Mouse (Mus musculus): ENCODE results near the gene Celf2. TPM values are rescaled to one million over a fixed set of nuclear protein-coding genes. Genes with fewer than 3 reads are reported as not detected.

Gene Celf2
- polyA plus RNA-seq, 1 experiment from 2014 or later: 13.9 TPM

GRCm38 (mm10) chr2:7245958-7246774 lies 263.2 kb downstream of the Celf2 start:
- Histone ChIP-seq H3K9me3 (replicated peaks; ENCODE audit: low read length) (no peaks in the 10 kb centered on the region), H3K36me3 (ENCODE audit: insufficient read depth, low read length) (no peaks in the 10 kb centered on the region), H3K4me3 (replicated peaks; ENCODE audit: low read depth, low read length) (no peak overlapping the region), H3K9ac (ENCODE audit: low read depth, low read length) (no peak overlapping the region), H3K27me3 (ENCODE audit: insufficient read depth, low read length) (no peaks in the 10 kb centered on the region), H3K27ac (no peak overlapping the region), H3K4me2 (ENCODE audit: low read length) (no peak overlapping the region), H3K4me1 (replicated peaks; ENCODE audit: insufficient read depth, low read length) (no peaks in the 10 kb centered on the region)
- WGBS: 48% methylated on average over 4 of the region's 4 CpGs
- DNase-seq (ENCODE audit: low spot score): peak; percentile 79
- no peak for TF ChIP-seq CTCF (IDR thresholded peaks at IDR 0.05; ENCODE audit: low read depth)
- ATAC-seq (replicated peaks; ENCODE audit: low FRiP score, low read depth): peak; percentile 76

GRCm38 (mm10) chr2:7242139-7242538 lies 267.2 kb downstream of the Celf2 start:
- Histone ChIP-seq H3K36me3 (ENCODE audit: insufficient read depth, low read length) (no peaks in the 10 kb centered on the region), H3K9ac (ENCODE audit: low read depth, low read length) (no peak overlapping the region), H3K9me3 (replicated peaks; ENCODE audit: low read length) (no peaks in the 10 kb centered on the region), H3K4me3 (replicated peaks; ENCODE audit: low read depth, low read length) (no peak overlapping the region), H3K27ac (no peak overlapping the region), H3K4me1 (replicated peaks; ENCODE audit: insufficient read depth, low read length) (no peaks in the 10 kb centered on the region), H3K4me2 (ENCODE audit: low read length) (no peak overlapping the region), H3K27me3 (ENCODE audit: insufficient read depth, low read length) (no peaks in the 10 kb centered on the region)
- 68% methylated on average over 1 of the region's 1 CpGs for WGBS
- no peak for DNase-seq (ENCODE audit: low spot score)
- no peak for TF ChIP-seq CTCF (IDR thresholded peaks at IDR 0.05; ENCODE audit: low read depth)
- no peak for ATAC-seq (replicated peaks; ENCODE audit: low FRiP score, low read depth)

GRCm38 (mm10) chr2:7241523-7241941 lies 267.8 kb downstream of the Celf2 start:
- no peak for ATAC-seq (replicated peaks; ENCODE audit: low FRiP score, low read depth)
- no peaks in the 10 kb centered on the region for H3K9me3 ChIP-seq (replicated peaks; ENCODE audit: low read length)
- H3K4me1 ChIP-seq (replicated peaks; ENCODE audit: insufficient read depth, low read length): no peaks in the 10 kb centered on the region
- no peak overlapping the region for H3K4me3 ChIP-seq (replicated peaks; ENCODE audit: low read depth, low read length)
- no peak overlapping the region for H3K9ac ChIP-seq (ENCODE audit: low read depth, low read length)
- no peak overlapping the region for H3K4me2 ChIP-seq (ENCODE audit: low read length)
- H3K36me3 ChIP-seq (ENCODE audit: insufficient read depth, low read length): no peaks in the 10 kb centered on the region
- no peaks in the 10 kb centered on the region for H3K27me3 ChIP-seq (ENCODE audit: insufficient read depth, low read length)
- no peak for TF ChIP-seq CTCF (IDR thresholded peaks at IDR 0.05; ENCODE audit: low read depth)
- no peak overlapping the region for H3K27ac ChIP-seq
- DNase-seq (ENCODE audit: low spot score): no peak
- 76% methylated on average over 4 of the region's 4 CpGs for WGBS

GRCm38 (mm10) chr2:7237283-7237682 lies 272.1 kb downstream of the Celf2 start:
- WGBS: 81% methylated on average over 4 of the region's 4 CpGs
- no peaks in the 10 kb centered on the region for H3K36me3 ChIP-seq (ENCODE audit: insufficient read depth, low read length)
- H3K27ac ChIP-seq: no peak overlapping the region
- no peak overlapping the region for H3K9ac ChIP-seq (ENCODE audit: low read depth, low read length)
- no peak for ATAC-seq (replicated peaks; ENCODE audit: low FRiP score, low read depth)
- H3K9me3 ChIP-seq (replicated peaks; ENCODE audit: low read length): no peaks in the 10 kb centered on the region
- H3K4me2 ChIP-seq (ENCODE audit: low read length): no peak overlapping the region
- no peaks in the 10 kb centered on the region for H3K4me1 ChIP-seq (replicated peaks; ENCODE audit: insufficient read depth, low read length)
- no peak overlapping the region for H3K4me3 ChIP-seq (replicated peaks; ENCODE audit: low read depth, low read length)
- DNase-seq (ENCODE audit: low spot score): no peak
- no peak for TF ChIP-seq CTCF (IDR thresholded peaks at IDR 0.05; ENCODE audit: low read depth)
- H3K27me3 ChIP-seq (ENCODE audit: insufficient read depth, low read length): no peaks in the 10 kb centered on the region

- ATAC-seq (replicated peaks; ENCODE audit: low FRiP score, low read depth) (no peak), DNase-seq (ENCODE audit: low spot score) (no peak)
- Histone ChIP-seq H3K4me1 (replicated peaks; ENCODE audit: insufficient read depth, low read length) (no peaks in the 10 kb centered on the region), H3K9ac (ENCODE audit: low read depth, low read length) (no peak overlapping the region), H3K27ac (no peak overlapping the region), H3K9me3 (replicated peaks; ENCODE audit: low read length) (no peaks in the 10 kb centered on the region), H3K36me3 (ENCODE audit: insufficient read depth, low read length) (no peaks in the 10 kb centered on the region), H3K27me3 (ENCODE audit: insufficient read depth, low read length) (no peaks in the 10 kb centered on the region), H3K4me3 (replicated peaks; ENCODE audit: low read depth, low read length) (no peak overlapping the region), H3K4me2 (ENCODE audit: low read length) (no peak overlapping the region)
- TF ChIP-seq CTCF (IDR thresholded peaks at IDR 0.05; ENCODE audit: low read depth): no peak
- WGBS: 88% methylated on average over 3 of the region's 3 CpGs
Measured at GRCm38 (mm10) chr2:7236452-7236851, 272.9 kb downstream of the Celf2 start.

GRCm38 (mm10) chr2:7235059-7235741 lies 274.2 kb downstream of the Celf2 start:
- DNase-seq (ENCODE audit: low spot score): no peak
- H3K9ac ChIP-seq (ENCODE audit: low read depth, low read length): no peak overlapping the region
- H3K4me2 ChIP-seq (ENCODE audit: low read length): no peak overlapping the region
- no peaks in the 10 kb centered on the region for H3K4me1 ChIP-seq (replicated peaks; ENCODE audit: insufficient read depth, low read length)
- H3K4me3 ChIP-seq (replicated peaks; ENCODE audit: low read depth, low read length): no peak overlapping the region
- WGBS: 89% methylated on average over 4 of the region's 4 CpGs
- ATAC-seq (replicated peaks; ENCODE audit: low FRiP score, low read depth): no peak
- H3K27ac ChIP-seq: no peak overlapping the region
- TF ChIP-seq CTCF (IDR thresholded peaks at IDR 0.05; ENCODE audit: low read depth): no peak
- no peaks in the 10 kb centered on the region for H3K27me3 ChIP-seq (ENCODE audit: insufficient read depth, low read length)
- no peaks in the 10 kb centered on the region for H3K36me3 ChIP-seq (ENCODE audit: insufficient read depth, low read length)
- H3K9me3 ChIP-seq (replicated peaks; ENCODE audit: low read length): no peaks in the 10 kb centered on the region

All from kidney, postnatal 0 days (tissue).